Mouse (Mus musculus) thymus, postnatal 0 days (tissue): ENCODE measurements around the gene Plk2. TPM values are rescaled to one million over a fixed set of nuclear protein-coding genes. Genes with fewer than 3 reads are reported as not detected.
A peak's percentile ranks its signal among the peaks of the same experiment; 100 is the strongest.

Source experiments
- DNase-seq: peaks from one replicate; pipeline ENCODE4 v3.0.0-alpha.2; 2015; ENCODE audit warnings: low spot score
- polyA plus RNA-seq: library from polyadenylated mRNA; unstranded; fragments of >200 nt; fragmentation: Nextera tagmentation; extraction: Ambion mirVana; gene quantifications from 2 replicates; pipeline ENCODE4 v1.2.1, GENCODE M21; 2015

The Plk2 gene
- polyA plus RNA-seq = 7.3 and 8.4 TPM in 2 replicates

GRCm38 (mm10) chr13:110394291-110395178 is at the start of gene Plk2:
Plk2 (plus strand) TSS chr13:110395046.
- DNase-seq = peak; percentile 83

- DNase-seq = no peak
Observed at GRCm38 (mm10) chr13:110346707-110347106, 48.1 kb upstream of the Plk2 start.

GRCm38 (mm10) chr13:110351051-110351450 is 43.8 kb upstream of the Plk2 start:
- no peak for DNase-seq

- DNase-seq = no peak
Observed at GRCm38 (mm10) chr13:110356941-110357340, 37.9 kb upstream of the Plk2 start, which contains the start of gene Gapt. Gapt (minus strand) TSS chr13:110357199.

GRCm38 (mm10) chr13:110363722-110364121 is 31.1 kb upstream of the Plk2 start:
- DNase-seq = no peak

GRCm38 (mm10) chr13:110366477-110366876 is 28.4 kb upstream of the Plk2 start:
- DNase-seq = no peak

- no peak for DNase-seq
Observed at GRCm38 (mm10) chr13:110367961-110368555, 26.8 kb upstream of the Plk2 start.

- peak; percentile 10 for DNase-seq
Observed at GRCm38 (mm10) chr13:110368556-110369040, 26.2 kb upstream of the Plk2 start.

GRCm38 (mm10) chr13:110369673-110370072 is 25.2 kb upstream of the Plk2 start:
- no peak for DNase-seq

- DNase-seq = peak; percentile 70
Observed at GRCm38 (mm10) chr13:110382447-110382901, 12.4 kb upstream of the Plk2 start.

GRCm38 (mm10) chr13:110384514-110384913 is 10.3 kb upstream of the Plk2 start:
- no peak for DNase-seq

GRCm38 (mm10) chr13:110392210-110392609 is 2.6 kb upstream of the Plk2 start:
- DNase-seq = peak; percentile 62

GRCm38 (mm10) chr13:110392631-110393030 is 2.2 kb upstream of the Plk2 start:
- DNase-seq = no peak

GRCm38 (mm10) chr13:110395179-110395794 is 441 bp downstream of the Plk2 start:
- peak; percentile 3 for DNase-seq

- no peak for DNase-seq
Observed at GRCm38 (mm10) chr13:110395916-110396685, 1.3 kb downstream of the Plk2 start.

- DNase-seq = no peak
Observed at GRCm38 (mm10) chr13:110397750-110398149, 2.9 kb downstream of the Plk2 start.

GRCm38 (mm10) chr13:110398513-110399270 is 3.8 kb downstream of the Plk2 start:
- no peak for DNase-seq

GRCm38 (mm10) chr13:110401443-110401842 is 6.6 kb downstream of the Plk2 start:
- no peak for DNase-seq

- DNase-seq = no peak
Observed at GRCm38 (mm10) chr13:110401877-110402276, 7.0 kb downstream of the Plk2 start.

GRCm38 (mm10) chr13:110404059-110404458 is 9.2 kb downstream of the Plk2 start:
- DNase-seq = no peak
